Mouse (Mus musculus): ENCODE measurements at regions not wholly inside any gene's neighbourhood (a gene's known extent, or its start where the extent isn't known, plus 50 kb on each side); places are given as distances from the start of the nearest gene placed in this dataset.

- TF ChIP-seq CTCF (IDR thresholded peaks at IDR 0.05; ENCODE audit: low read depth, low read length) = no peak
- TF ChIP-seq GATA1 (IDR thresholded peaks at IDR 0.05; ENCODE audit: borderline replicate concordance, low read length) = no peak
- TF ChIP-seq POLR2AphosphoS5 (IDR thresholded peaks at IDR 0.05; ENCODE audit: insufficient replicate concordance, low read depth, low read length) = no peak
- TF ChIP-seq GATA2 (IDR thresholded peaks at IDR 0.05; ENCODE audit: borderline replicate concordance, low read depth, low read length) = no peak
- no peak for TF ChIP-seq TAL1 (conservative IDR thresholded peaks at IDR 0.05; ENCODE audit: low read depth, low read length)
These were observed 523.1 kb downstream of the Rwdd3 start for GRCm38 (mm10) chr3:120648391-120648790.
